Mouse (Mus musculus): ENCODE measurements around the gene Fbxl13. TPM values are rescaled to one million over a fixed set of nuclear protein-coding genes. Genes with fewer than 3 reads are reported as not detected.

Gene Fbxl13
- polyA plus RNA-seq, 1 experiment from 2014 or later, result 0.15 TPM

DNA sequence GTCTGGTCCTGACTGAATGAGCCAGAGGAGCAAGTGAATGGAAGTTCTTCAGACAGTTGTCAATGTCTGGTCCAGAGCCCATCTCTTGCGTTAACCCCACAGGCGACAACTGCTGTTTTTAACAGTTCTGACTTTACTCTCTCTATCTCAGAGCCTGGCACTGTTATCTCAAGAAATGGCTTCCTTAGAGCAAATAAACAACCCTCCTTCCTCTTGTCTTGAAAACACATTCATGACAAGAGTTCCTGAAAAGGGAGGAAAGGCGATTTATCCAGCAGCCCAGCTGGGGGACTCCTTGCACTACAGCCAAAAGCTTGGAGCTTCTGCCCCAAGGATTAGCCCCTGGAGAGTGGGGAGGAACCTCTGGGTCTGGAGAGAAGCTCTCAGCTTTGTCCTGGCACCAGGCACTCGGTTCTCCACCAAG, 117.9 kb downstream of the Fbxl13 start:
- ATAC-seq, result no peak
- no peak for DNase-seq (ENCODE audit: low read depth, low spot score)
- in situ Hi-C loops (cut with MboI; ENCODE audit: low pct_unique_long_range_greater_than_20kb), result no loop called here
- ChIA-PET CTCF (no interaction called here), POLR2A (interaction anchor here (1.2 kb wide), 1 partner anchor 11 kb away, joined by 3 read pairs; no protein-coding TSS in a partner anchor)
- H3K27me3 ChIP-seq, result no peaks in the 10 kb centered on the region
- TF ChIP-seq CTCF (IDR thresholded peaks at IDR 0.05), result no peak

DNA sequence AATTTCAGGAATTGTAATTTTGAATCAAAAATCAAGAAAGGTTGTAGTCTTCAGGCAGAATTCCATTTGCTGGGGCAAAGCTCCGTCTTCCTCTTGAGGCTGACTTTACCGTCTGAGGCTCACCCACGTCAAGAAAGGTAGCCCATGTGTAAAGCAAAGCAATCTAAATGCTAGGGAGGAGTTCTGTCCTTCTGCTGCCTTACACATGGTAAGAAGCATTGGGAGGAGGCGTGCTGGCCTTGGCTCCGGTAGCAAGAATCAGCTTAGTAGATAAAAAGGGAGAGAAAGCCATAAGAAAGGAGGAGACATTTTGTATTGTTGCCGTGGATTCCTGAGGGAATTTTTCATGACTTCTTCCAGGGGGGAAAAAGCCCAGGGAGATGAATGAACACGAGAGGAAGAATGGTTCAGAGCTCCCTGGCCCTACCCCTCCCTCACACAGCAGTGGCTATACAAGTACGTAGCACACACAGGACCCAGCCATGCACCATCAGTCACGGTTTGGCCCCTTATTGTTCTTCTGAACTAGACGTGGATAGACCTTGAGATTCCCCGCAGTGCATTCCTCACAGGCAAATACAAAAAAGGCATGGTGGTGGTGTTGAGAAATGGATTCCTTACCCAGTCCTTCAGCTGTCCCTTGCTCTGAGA, 118.5 kb downstream of the Fbxl13 start:
- TF ChIP-seq CTCF (IDR thresholded peaks at IDR 0.05), result no peak

DNA sequence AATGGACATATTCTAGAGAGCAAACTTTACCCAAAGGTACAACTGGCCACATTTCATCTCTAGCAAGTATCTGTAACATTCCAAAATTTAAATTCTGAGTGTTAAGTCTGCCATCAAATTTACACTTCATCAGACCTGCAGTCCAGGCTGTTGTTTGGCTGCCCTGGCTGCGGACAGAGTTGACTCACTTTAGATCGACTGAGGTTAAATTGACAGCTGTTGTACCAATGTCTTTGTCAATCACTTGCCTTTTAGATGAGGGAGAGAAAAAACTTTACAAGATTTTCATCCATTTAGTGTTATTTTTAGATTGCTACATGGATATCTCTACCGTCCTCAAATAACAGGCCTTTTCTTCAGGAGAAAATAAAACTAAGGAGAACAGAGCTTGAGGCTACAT, 126.3 kb downstream of the Fbxl13 start:
- no peaks in the 10 kb centered on the region for H3K27me3 ChIP-seq
- no peak for DNase-seq (ENCODE audit: low read depth, low spot score)
- ChIA-PET CTCF (interaction anchor here (1.0 kb wide), 1 partner anchor 18 kb away, joined by 3 read pairs; no protein-coding TSS in a partner anchor), POLR2A (no interaction called here)
- no peak for ATAC-seq
- in situ Hi-C loops (cut with MboI; ENCODE audit: low pct_unique_long_range_greater_than_20kb), result no loop called here
- TF ChIP-seq CTCF (IDR thresholded peaks at IDR 0.05), result no peak

More for the DNA sequence above, 118.5 kb downstream of the Fbxl13 start:
- DNase-seq (ENCODE audit: low read depth, low spot score), result no peak
- ChIA-PET CTCF (interaction anchor here (0.9 kb wide), 1 partner anchor 13 kb away, joined by 3 read pairs; no protein-coding TSS in a partner anchor), POLR2A (interaction anchor here (1.2 kb wide), 1 partner anchor 11 kb away, joined by 3 read pairs; no protein-coding TSS in a partner anchor)
- in situ Hi-C loops (cut with MboI; ENCODE audit: low pct_unique_long_range_greater_than_20kb), result no loop called here
- no peaks in the 10 kb centered on the region for H3K27me3 ChIP-seq
- no peak for ATAC-seq

DNA sequence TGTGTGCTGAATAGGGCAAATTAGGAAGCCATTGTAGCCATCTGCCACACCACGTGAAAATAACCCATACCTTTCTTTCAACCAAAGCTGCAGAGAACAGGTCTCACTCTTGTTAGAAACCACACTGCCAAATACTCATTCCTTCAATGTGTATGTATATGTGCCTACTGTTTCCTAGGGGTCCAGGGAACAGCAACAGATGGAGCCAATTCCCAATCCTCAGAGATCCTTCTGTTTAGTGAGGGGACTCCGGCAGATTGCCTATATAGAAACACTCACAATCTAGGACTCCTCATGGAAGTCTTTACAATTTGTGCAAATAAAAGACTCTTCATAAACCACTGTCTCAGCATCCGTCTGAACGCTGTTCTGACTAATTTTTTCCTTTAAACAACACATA, 127.2 kb downstream of the Fbxl13 start:
- ATAC-seq, result no peak
- DNase-seq (ENCODE audit: low read depth, low spot score), result no peak
- H3K27me3 ChIP-seq, result no peaks in the 10 kb centered on the region
- TF ChIP-seq CTCF (IDR thresholded peaks at IDR 0.05), result no peak
- ChIA-PET POLR2A (no interaction called here), CTCF (interaction anchor here (1.0 to 2.0 kb wide), 2 partner anchors 12 to 19 kb away, joined by 3 to 4 read pairs; no protein-coding TSS in a partner anchor)
- in situ Hi-C loops (cut with MboI; ENCODE audit: low pct_unique_long_range_greater_than_20kb), result no loop called here

DNA sequence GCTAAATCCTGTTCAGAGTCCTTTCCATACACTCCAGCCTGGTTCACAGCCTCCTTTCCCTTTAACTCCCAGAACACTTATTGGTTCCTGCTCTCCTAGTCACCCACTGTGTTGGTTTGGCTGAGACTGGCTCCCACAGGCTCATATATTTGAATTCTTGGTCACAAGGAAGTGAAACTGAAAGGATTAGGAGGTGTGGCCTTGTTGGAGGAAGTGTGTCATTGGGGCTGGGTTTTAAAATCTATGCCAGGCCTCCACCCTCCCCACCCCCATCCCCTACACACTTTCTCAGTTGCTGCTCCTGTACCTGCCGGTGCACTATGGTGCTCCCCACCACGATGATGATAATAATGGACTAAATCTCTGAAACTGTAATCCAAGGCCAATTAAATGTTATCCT, 127.9 kb downstream of the Fbxl13 start:
- ATAC-seq (no peak), DNase-seq (ENCODE audit: low read depth, low spot score) (no peak)
- no peaks in the 10 kb centered on the region for H3K27me3 ChIP-seq
- TF ChIP-seq CTCF (IDR thresholded peaks at IDR 0.05), result no peak
- ChIA-PET CTCF (interaction anchor here (2.0 kb wide), 1 partner anchor 13 kb away, joined by 4 read pairs; no protein-coding TSS in a partner anchor), POLR2A (no interaction called here)
- in situ Hi-C loops (cut with MboI; ENCODE audit: low pct_unique_long_range_greater_than_20kb), result no loop called here

DNA sequence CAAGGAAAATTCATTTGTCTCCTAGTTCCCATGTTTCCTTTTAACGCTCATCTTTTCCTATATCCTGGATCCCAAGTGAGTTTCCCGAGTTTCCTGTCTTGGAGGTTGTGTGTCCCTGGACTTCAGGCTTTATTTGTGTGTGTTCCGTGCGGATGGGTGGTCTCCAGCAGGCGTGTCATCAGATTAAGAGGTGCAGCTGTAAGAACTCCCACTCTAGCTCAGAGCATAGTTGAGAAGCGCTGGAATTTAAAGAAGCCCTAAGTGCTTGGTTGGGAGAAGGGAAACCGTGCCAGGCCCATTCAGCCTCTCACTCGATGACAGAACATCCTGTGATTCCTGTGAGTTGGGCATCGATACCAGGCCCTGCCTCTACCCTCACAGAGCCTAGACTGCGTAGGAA, 132.1 kb downstream of the Fbxl13 start:
- CTCF ChIA-PET, result interaction anchor here (1.1 to 2.1 kb wide), 3 partner anchors 12 to 31 kb away, joined by 3 to 7 read pairs (median 3); no protein-coding TSS in a partner anchor
- DNase-seq (ENCODE audit: low read depth, low spot score) (no peak), ATAC-seq (no peak)
- no peaks in the 10 kb centered on the region for H3K27me3 ChIP-seq
- POLR2A ChIA-PET, result no interaction called here
- in situ Hi-C loops (cut with MboI; ENCODE audit: low pct_unique_long_range_greater_than_20kb), result no loop called here
- TF ChIP-seq CTCF (IDR thresholded peaks at IDR 0.05), result no peak

DNA sequence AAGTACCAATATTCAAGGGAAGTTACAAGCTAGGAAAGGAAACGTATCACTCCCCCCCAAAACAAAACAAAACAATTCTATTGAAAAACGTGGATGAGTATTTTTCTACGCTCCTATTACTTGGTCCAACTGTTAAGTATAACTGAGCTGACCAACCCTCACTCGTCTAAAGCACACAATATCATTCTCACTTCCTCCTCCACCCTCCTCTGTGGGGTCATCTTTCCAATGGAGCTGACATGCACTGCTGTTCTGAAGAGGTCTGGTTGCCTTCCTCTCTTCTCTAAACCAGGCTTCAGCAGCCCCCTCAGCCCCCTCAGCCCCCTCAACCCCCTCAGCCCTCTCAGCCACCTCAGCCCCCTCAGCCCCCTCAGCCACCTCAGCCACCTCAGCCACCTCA, 135.6 kb downstream of the Fbxl13 start:
- TF ChIP-seq CTCF (IDR thresholded peaks at IDR 0.05), result no peak
- ATAC-seq, result no peak
- in situ Hi-C loops (cut with MboI; ENCODE audit: low pct_unique_long_range_greater_than_20kb), result no loop called here
- ChIA-PET CTCF (interaction anchor here (0.9 to 3.3 kb wide), 3 partner anchors 9 to 16 kb away, joined by 3 to 11 read pairs (median 8); no protein-coding TSS in a partner anchor), POLR2A (no interaction called here)
- no peaks in the 10 kb centered on the region for H3K27me3 ChIP-seq
- DNase-seq (ENCODE audit: low read depth, low spot score), result no peak

DNA sequence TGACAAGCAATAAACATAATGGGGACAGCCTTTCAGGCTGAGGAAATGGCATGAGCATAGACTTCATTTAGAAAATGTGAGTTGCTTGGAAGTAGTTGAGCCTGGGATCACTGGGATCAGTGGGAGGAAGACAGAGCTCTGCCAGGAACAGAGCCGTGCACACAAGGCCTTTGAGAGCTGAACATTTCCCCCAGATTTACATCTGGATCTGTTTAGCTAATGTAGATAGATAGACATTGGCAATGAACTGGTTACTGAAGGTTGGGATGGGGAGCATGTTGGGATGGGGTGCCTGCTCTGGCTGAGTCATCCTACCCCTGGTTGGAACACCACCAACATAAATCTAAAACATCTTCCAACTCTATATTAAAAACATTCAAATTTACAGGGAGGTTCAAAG, 138.5 kb downstream of the Fbxl13 start:
- ChIA-PET CTCF (no interaction called here), POLR2A (no interaction called here)
- DNase-seq (ENCODE audit: low read depth, low spot score) (no peak), ATAC-seq (no peak)
- TF ChIP-seq CTCF (IDR thresholded peaks at IDR 0.05), result no peak
- no peaks in the 10 kb centered on the region for H3K27me3 ChIP-seq
- in situ Hi-C loops (cut with MboI; ENCODE audit: low pct_unique_long_range_greater_than_20kb), result no loop called here

DNA sequence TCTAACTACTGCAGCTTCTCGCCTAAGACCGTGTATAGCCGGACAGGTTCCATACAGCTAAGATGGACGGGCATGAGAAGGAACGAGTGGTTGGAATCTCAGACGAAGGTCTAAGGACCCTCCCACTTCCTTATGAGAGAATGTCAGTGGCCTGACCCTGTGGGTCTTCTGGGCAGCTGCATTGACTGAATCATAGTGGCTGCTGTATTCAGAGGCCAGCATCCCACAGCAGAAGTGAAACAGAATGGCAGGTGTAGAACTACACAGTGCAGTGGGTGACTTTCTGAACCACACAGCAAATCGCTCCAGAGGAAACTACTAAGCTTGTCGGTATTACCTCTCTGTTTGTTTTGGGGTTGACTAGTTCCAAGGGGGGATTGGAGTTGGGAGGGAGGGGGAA, 140.3 kb downstream of the Fbxl13 start:
- no peak for TF ChIP-seq CTCF (IDR thresholded peaks at IDR 0.05)
- in situ Hi-C loops (cut with MboI; ENCODE audit: low pct_unique_long_range_greater_than_20kb), result no loop called here
- ChIA-PET CTCF (interaction anchor here (1.1 to 1.5 kb wide), 2 partner anchors 13 to 18 kb away, joined by 3 to 4 read pairs; no protein-coding TSS in a partner anchor), POLR2A (no interaction called here)
- no peaks in the 10 kb centered on the region for H3K27me3 ChIP-seq
- no peak for DNase-seq (ENCODE audit: low read depth, low spot score)
- no peak for ATAC-seq

DNA sequence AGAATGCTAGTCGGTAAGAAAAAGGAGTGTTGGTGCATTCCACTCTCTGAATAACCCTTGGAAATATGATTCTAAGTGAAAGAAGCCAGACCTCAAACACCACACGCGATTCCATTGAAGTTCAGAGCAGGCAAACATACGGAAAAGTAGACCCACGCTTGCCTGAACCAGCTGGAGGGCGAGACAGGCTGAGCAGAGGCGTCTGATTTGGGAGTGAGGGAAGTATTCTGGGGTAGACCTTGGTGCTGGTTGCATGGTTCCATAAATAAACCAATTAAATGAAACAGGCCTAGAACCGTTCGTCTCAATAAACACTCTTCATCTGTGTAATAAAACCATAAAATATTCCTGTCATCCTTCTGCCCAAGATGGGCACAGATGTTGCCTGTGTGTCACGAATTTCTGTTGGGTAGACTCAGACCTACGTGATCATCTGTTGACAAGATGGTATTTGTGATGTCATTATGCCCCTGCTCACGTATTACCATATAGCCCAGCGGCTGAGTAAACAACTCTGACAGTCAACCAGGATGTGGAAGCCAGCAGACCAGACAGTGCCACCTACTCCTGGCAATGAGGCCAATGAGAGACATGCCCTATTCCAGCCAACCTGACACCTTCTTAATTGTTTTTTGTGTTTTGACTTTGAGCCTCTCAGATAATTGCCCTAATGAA, 142.4 kb downstream of the Fbxl13 start:
- in situ Hi-C loops (cut with MboI; ENCODE audit: low pct_unique_long_range_greater_than_20kb), result no loop called here
- H3K27me3 ChIP-seq, result no peaks in the 10 kb centered on the region
- no peak for TF ChIP-seq CTCF (IDR thresholded peaks at IDR 0.05)
- CTCF ChIA-PET, result no interaction called here
- DNase-seq (ENCODE audit: low read depth, low spot score) (no peak), ATAC-seq (no peak)
- POLR2A ChIA-PET, result no interaction called here

DNA sequence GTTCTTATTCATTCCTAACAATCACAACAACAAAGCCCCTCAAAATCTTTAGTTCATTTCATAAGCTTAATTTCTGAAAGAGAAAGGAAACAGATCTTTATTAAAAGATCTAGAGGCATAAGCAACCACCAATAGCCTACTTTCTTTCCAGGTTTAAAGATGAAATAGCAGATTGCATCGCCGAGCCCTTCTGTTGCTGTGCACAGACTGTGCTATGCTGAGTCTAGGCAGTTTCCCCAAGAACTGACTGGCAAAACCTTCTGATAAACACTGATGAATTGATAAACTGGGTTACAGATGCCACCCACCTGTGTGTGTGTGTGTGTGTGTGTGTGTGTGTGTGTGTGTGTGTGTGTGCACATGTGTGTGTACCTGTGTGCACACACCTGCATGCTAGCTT, 144.5 kb downstream of the Fbxl13 start:
- ATAC-seq (no peak), DNase-seq (ENCODE audit: low read depth, low spot score) (no peak)
- H3K27me3 ChIP-seq, result no peaks in the 10 kb centered on the region
- CTCF ChIA-PET, result interaction anchor here (1.1 to 2.3 kb wide), 6 partner anchors 9 to 22 kb away, joined by 3 to 11 read pairs (median 4); no protein-coding TSS in a partner anchor
- in situ Hi-C loops (cut with MboI; ENCODE audit: low pct_unique_long_range_greater_than_20kb), result no loop called here
- POLR2A ChIA-PET, result no interaction called here
- TF ChIP-seq CTCF (IDR thresholded peaks at IDR 0.05), result no peak
